Mouse (Mus musculus) small intestine, adult 2 months (tissue): ENCODE data around the gene Hist1h2an.

Source experiments
- CTCF ChIP-seq: fragments of 200-500 bp; IDR thresholded peaks from 2 replicates; pipeline ENCODE4 v1.5.1; 2012; ENCODE audit warnings: low read depth, mild to moderate bottlenecking, control low read depth, inconsistent platforms, low read length, moderate library complexity, mixed read lengths; ENCODE audit not compliant: insufficient replicate concordance, insufficient read length; ENCODE audit errors: extremely low read depth
- POLR2A ChIP-seq: fragments of 200-500 bp; IDR thresholded peaks from 2 replicates; pipeline ENCODE4 v1.6.1; 2012; ENCODE audit warnings: low read depth, mild to moderate bottlenecking, control low read depth, inconsistent platforms, low read length, moderate library complexity

GRCm38 (mm10) chr13:21795584-21795983 is 8.6 kb upstream of the Hist1h2an start:
- TF ChIP-seq CTCF (no peak), POLR2A (no peak)
